23 mouse cellular contexts compared by ENCODE assay signal in the genomic region with DNA sequence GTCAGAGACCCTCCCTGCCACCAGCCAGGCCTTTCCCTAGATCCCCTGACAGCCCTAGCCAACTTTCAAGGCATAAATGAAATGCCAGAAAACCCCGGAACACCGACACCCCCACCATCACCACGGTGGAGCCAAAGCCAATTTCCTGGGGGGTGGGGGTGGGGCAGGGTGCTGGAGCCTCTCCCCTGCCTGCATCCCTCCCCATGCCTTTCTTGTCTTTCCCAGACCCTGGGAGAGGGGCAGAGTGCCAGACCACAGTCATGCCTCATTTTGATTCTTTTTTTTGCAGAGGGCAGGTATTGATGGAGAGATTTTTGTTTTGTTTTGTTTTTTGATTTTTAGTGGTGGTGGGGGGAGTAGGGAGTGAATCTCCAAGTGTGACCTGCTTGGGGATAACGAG. TPM values are rescaled to one million over a fixed set of nuclear protein-coding genes. Genes with fewer than 3 reads are reported as not detected.
A peak's percentile ranks its signal among the peaks of the same experiment; 100 is the strongest.
DNase-seq lines count a peak whose midpoint lies in the region; ATAC-seq and TF ChIP-seq lines count a peak whose summit lies in the region.
"Had no signal": no experiment of that assay in that cellular context is flagged by ENCODE, and none has a peak within 500 bp of the region (broad histone marks: within the 10 kb centered on the region; RNA-seq: fewer than 3 reads in every experiment).

No protein-coding gene starts in this region.

- peaks cover 10% of the 10 kb centered on the region for H3K4me1 ChIP-seq in intestine, embryonic 14.5 days (replicated peaks; ENCODE audit: control insufficient read depth, insufficient read depth, low read length)
- H3K4me1 ChIP-seq in intestine, postnatal 0 days (replicated peaks; ENCODE audit: control insufficient read depth, insufficient read depth, low read length) = no peaks in the 10 kb centered on the region
- peaks cover 22% of the 10 kb centered on the region for H3K4me1 ChIP-seq in neural tube, embryonic 13.5 days (replicated peaks)
- peaks cover 58% of the 10 kb centered on the region for H3K4me1 ChIP-seq in embryonic facial prominence, embryonic 13.5 days
- peaks cover 10% of the 10 kb centered on the region; the same call in 1 of the 2 replicates for H3K4me1 ChIP-seq in stomach, embryonic 15.5 days
- H3K4me1 ChIP-seq: heart, embryonic 15.5 days; liver, embryonic 13.5 days had no signal

- no peak overlapping the region for H3K4me3 ChIP-seq in intestine, embryonic 14.5 days (ENCODE audit: low read depth, low read length)
- H3K4me3 ChIP-seq in intestine, postnatal 0 days (ENCODE audit: low read depth, low read length) = no peak overlapping the region
- no peak overlapping the region for H3K4me3 ChIP-seq in neural tube, embryonic 13.5 days
- no peak overlapping the region for H3K4me3 ChIP-seq in embryonic facial prominence, embryonic 13.5 days
- no peak overlapping the region for H3K4me3 ChIP-seq in stomach, embryonic 15.5 days (replicated peaks)
- H3K4me3 ChIP-seq: erythroblast, embryonic 14.5 days; liver, embryonic 13.5 days had no signal

- WGBS in intestine, embryonic 14.5 days = 31% methylated on average over 4 of the region's 4 CpGs
- 32% methylated on average over 4 of the region's 4 CpGs for WGBS in intestine, postnatal 0 days
- 24% methylated on average over 4 of the region's 4 CpGs for WGBS in neural tube, embryonic 13.5 days
- 17% methylated on average over 4 of the region's 4 CpGs for WGBS in embryonic facial prominence, embryonic 13.5 days
- 22% methylated on average over 4 of the region's 4 CpGs for WGBS in stomach, embryonic 15.5 days

- no peak overlapping the region; the same call in 1 of the 2 replicates for H3K4me2 ChIP-seq in intestine, embryonic 14.5 days (ENCODE audit: low read length)
- H3K4me2 ChIP-seq in intestine, postnatal 0 days (replicated peaks; ENCODE audit: low read depth) = no peak overlapping the region
- no peak overlapping the region for H3K4me2 ChIP-seq in neural tube, embryonic 13.5 days
- peak overlapping the region; percentile 58 for H3K4me2 ChIP-seq in embryonic facial prominence, embryonic 13.5 days
- H3K4me2 ChIP-seq in stomach, embryonic 15.5 days = peak overlapping the region; percentile 51; the same call in 1 of the 2 replicates
- H3K4me2 ChIP-seq: liver, embryonic 13.5 days had no signal

- TF ChIP-seq CTCF in intestine, postnatal 0 days (IDR thresholded peaks at IDR 0.05; ENCODE audit: low read depth) = no peak

- ATAC-seq in intestine, embryonic 14.5 days (replicated peaks; ENCODE audit: low FRiP score, low TSS enrichment, low read depth) = no peak
- no peak for ATAC-seq in intestine, postnatal 0 days
- no peak for ATAC-seq in neural tube, embryonic 13.5 days (ENCODE audit: low read depth)
- peak; percentile 64; the same call in 1 of the 2 replicates for ATAC-seq in embryonic facial prominence, embryonic 13.5 days (ENCODE audit: insufficient number of reproducible peaks, insufficient read depth, low FRiP score, low TSS enrichment, low read depth)
- no peak for ATAC-seq in stomach, embryonic 15.5 days (ENCODE audit: insufficient read depth, low FRiP score, low read depth)
- ATAC-seq: forebrain, embryonic 13.5 days; lung, postnatal 0 days had no signal

- no peak overlapping the region for H3K9ac ChIP-seq in intestine, embryonic 14.5 days (ENCODE audit: low read length)
- no peak overlapping the region for H3K9ac ChIP-seq in intestine, postnatal 0 days (ENCODE audit: low read depth, low read length)
- no peak overlapping the region for H3K9ac ChIP-seq in neural tube, embryonic 13.5 days
- peak overlapping the region; percentile 46; the same call in 1 of the 2 replicates for H3K9ac ChIP-seq in embryonic facial prominence, embryonic 13.5 days
- H3K9ac ChIP-seq in stomach, embryonic 15.5 days = no peak overlapping the region
- H3K9ac ChIP-seq: forebrain, embryonic 13.5 days; heart, embryonic 15.5 days; liver, embryonic 13.5 days; midbrain, embryonic 12.5 days had no signal

- peak overlapping the region; percentile 75 for H3K27ac ChIP-seq in intestine, embryonic 14.5 days (ENCODE audit: low read depth)
- H3K27ac ChIP-seq in intestine, postnatal 0 days (ENCODE audit: low read depth, low read length) = no peak overlapping the region
- peak overlapping the region; percentile 28; the same call in 1 of the 2 replicates for H3K27ac ChIP-seq in neural tube, embryonic 13.5 days (replicated peaks)
- peak overlapping the region; percentile 89 for H3K27ac ChIP-seq in embryonic facial prominence, embryonic 13.5 days
- peak overlapping the region; percentile 64; the same call in 1 of the 2 replicates for H3K27ac ChIP-seq in stomach, embryonic 15.5 days
- H3K27ac ChIP-seq: forebrain, embryonic 13.5 days; heart, embryonic 15.5 days; liver, embryonic 13.5 days; midbrain, embryonic 12.5 days had no signal

- H3K36me3 ChIP-seq in intestine, embryonic 14.5 days (ENCODE audit: control insufficient read depth, insufficient read depth, low read length) = no peaks in the 10 kb centered on the region
- no peaks in the 10 kb centered on the region for H3K36me3 ChIP-seq in intestine, postnatal 0 days (ENCODE audit: control insufficient read depth, insufficient read depth)
- no peaks in the 10 kb centered on the region for H3K36me3 ChIP-seq in neural tube, embryonic 13.5 days
- H3K36me3 ChIP-seq in embryonic facial prominence, embryonic 13.5 days = no peaks in the 10 kb centered on the region
- no peaks in the 10 kb centered on the region for H3K36me3 ChIP-seq in stomach, embryonic 15.5 days
- H3K36me3 ChIP-seq: heart, embryonic 15.5 days; liver, embryonic 13.5 days; midbrain, embryonic 12.5 days had no signal

- no peak for DNase-seq in intestine, embryonic 14.5 days (ENCODE audit: low spot score)
- no peak for DNase-seq in neural tube, embryonic 10.5 days (ENCODE audit: extremely low spot score, low spot score)
- DNase-seq in testis, postnatal 14 days (ENCODE audit: low spot score) = no peak
- DNase-seq in spleen, postnatal 10 days (ENCODE audit: low spot score in 2 of 2) = no peak
- DNase-seq: adrenal gland, postnatal 14 days; embryo, embryonic 11 days; gastrocnemius, postnatal 14 days; heart, adult 18-20 months; heart, postnatal 4 days; kidney, adult 2 months; kidney, postnatal 14 days; liver, embryonic 13.5 days; right cerebral cortex, postnatal 25 days; thymus, adult 2 months had no signal

- no peaks in the 10 kb centered on the region for H3K9me3 ChIP-seq in intestine, embryonic 14.5 days (ENCODE audit: control insufficient read depth, low read length)
- H3K9me3 ChIP-seq in intestine, postnatal 0 days (ENCODE audit: control insufficient read depth) = no peaks in the 10 kb centered on the region
- H3K9me3 ChIP-seq in neural tube, embryonic 13.5 days = no peaks in the 10 kb centered on the region
- H3K9me3 ChIP-seq in embryonic facial prominence, embryonic 13.5 days = no peaks in the 10 kb centered on the region
- H3K9me3 ChIP-seq in stomach, embryonic 15.5 days = no peaks in the 10 kb centered on the region
- H3K9me3 ChIP-seq: forebrain, embryonic 13.5 days; heart, embryonic 15.5 days; liver, embryonic 13.5 days; midbrain, embryonic 12.5 days had no signal

- no peaks in the 10 kb centered on the region for H3K27me3 ChIP-seq in intestine, embryonic 14.5 days (replicated peaks; ENCODE audit: control insufficient read depth, insufficient read depth, low read length)
- no peaks in the 10 kb centered on the region; the same call in 1 of the 2 replicates for H3K27me3 ChIP-seq in intestine, postnatal 0 days (replicated peaks; ENCODE audit: control insufficient read depth, insufficient read depth, low read length)
- H3K27me3 ChIP-seq in neural tube, embryonic 13.5 days = no peaks in the 10 kb centered on the region
- no peaks in the 10 kb centered on the region; the same call in 1 of the 2 replicates for H3K27me3 ChIP-seq in embryonic facial prominence, embryonic 13.5 days
- H3K27me3 ChIP-seq in stomach, embryonic 15.5 days (replicated peaks) = no peaks in the 10 kb centered on the region

RNA-seq across cellular contexts. Expression of a gene that starts 23.7 kb away (rescaled TPM):
- polyA plus RNA-seq in intestine, embryonic 14.5 days (2014; fragmentation: Nextera tagmentation; extraction: Ambion mirVana) = 15.3 and 17.6 TPM in 2 replicates
- polyA plus RNA-seq in intestine, postnatal 0 days (2015; fragmentation: Nextera tagmentation; extraction: Ambion mirVana) = 7.2 and 7.4 TPM in 2 replicates
- polyA plus RNA-seq in neural tube, embryonic 13.5 days (2015; fragmentation: Nextera tagmentation; extraction: Ambion mirVana) = 97.1 and 121 TPM in 2 replicates
- 25.4 and 27.2 TPM in 2 replicates for polyA plus RNA-seq in embryonic facial prominence, embryonic 13.5 days (2015; fragmentation: Nextera tagmentation; extraction: Ambion mirVana)
- polyA plus RNA-seq in stomach, embryonic 15.5 days (2015; fragmentation: Nextera tagmentation; extraction: Ambion mirVana) = 10.2 and 10.9 TPM in 2 replicates

RNA-seq across cellular contexts. Expression of a gene that starts 55.5 kb away (rescaled TPM):
- polyA plus RNA-seq in intestine, embryonic 14.5 days (2014; fragmentation: Nextera tagmentation; extraction: Ambion mirVana) = 300 and 305 TPM in 2 replicates
- 133 and 147 TPM in 2 replicates for polyA plus RNA-seq in intestine, postnatal 0 days (2015; fragmentation: Nextera tagmentation; extraction: Ambion mirVana)
- polyA plus RNA-seq in neural tube, embryonic 13.5 days (2015; fragmentation: Nextera tagmentation; extraction: Ambion mirVana) = 185 and 188 TPM in 2 replicates
- 209 and 218 TPM in 2 replicates for polyA plus RNA-seq in embryonic facial prominence, embryonic 13.5 days (2015; fragmentation: Nextera tagmentation; extraction: Ambion mirVana)
- 225 and 238 TPM in 2 replicates for polyA plus RNA-seq in stomach, embryonic 15.5 days (2015; fragmentation: Nextera tagmentation; extraction: Ambion mirVana)

Comparison
In these comparisons a context has a peak if more than half of its experiments do, and no peak if none do; other contexts are left out.
1. H3K4me2 ChIP-seq: peak in embryonic facial prominence, embryonic 13.5 days (single experiment) and stomach, embryonic 15.5 days (single experiment); none in intestine, embryonic 14.5 days (single experiment), intestine, postnatal 0 days (single experiment) and neural tube, embryonic 13.5 days (single experiment).